Mouse (Mus musculus) left cerebral cortex, postnatal 14 days (tissue): ENCODE measurements around the gene Canx. TPM values are rescaled to one million over a fixed set of nuclear protein-coding genes. Genes with fewer than 3 reads are reported as not detected.

Source experiments
- DNase-seq, 2 experiments: peaks; one replicate each; pipeline ENCODE4 v3.0.0; 2021 to 2022; ENCODE audit warnings: low spot score in 2 of 2, mixed read lengths in 1 of 2
- intact Hi-C: fragments of 180-260 bp; cut with DNase I; formaldehyde crosslinking; loops from one replicate; pipeline ENCODE4 v1.15.1; 2025
- total RNA-seq, 2 experiments: library from RNA; stranded (reverse); gene quantifications; 2 replicates each; pipeline ENCODE4 v1.2.3; 2021

Gene Canx
- total RNA-seq, 2 experiments from 2014 or later, result 404 to 407 TPM

DNA sequence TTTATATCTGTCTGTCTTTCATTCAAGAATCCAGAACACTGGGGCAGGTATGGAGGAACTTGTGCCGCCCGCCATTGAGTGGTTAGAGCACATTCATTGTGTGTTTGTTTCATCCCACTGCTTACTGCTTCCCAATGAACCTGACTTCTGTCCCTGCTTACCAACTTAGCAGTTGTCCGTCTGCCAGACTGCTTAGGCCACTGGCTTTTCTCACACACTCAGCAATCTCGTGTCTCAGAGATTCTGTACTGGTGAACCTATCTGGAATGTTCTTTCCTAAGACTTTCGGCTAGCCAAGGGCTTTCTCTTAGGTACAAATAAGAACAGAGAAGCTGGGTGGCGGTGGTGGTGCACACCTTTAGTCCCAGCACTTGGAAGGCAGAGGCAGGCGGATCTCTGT lies 39.8 kb downstream of the Canx start:
- intact Hi-C loops, result no loop called here
- DNase-seq, result no peak

DNA sequence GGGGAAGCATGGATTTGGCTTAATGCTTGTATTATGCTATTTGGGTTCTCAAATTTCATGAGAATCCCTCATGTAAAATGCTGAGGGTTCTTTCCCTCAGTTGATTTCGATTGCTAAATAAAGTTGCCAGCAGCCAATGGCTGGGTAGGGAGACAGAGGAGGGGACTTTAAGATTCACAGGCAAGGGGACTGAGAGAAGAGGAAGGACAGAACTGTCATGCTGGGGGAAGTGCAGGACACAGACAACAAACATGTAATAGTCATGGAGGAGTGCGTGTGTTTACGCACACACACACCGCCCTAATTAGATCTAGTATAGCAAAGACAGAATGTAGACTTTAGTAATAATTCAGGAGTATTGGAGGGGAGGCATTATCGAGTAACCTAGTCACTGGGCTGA lies 40.2 kb downstream of the Canx start:
- intact Hi-C loops, result no loop called here
- no peak for DNase-seq

DNA sequence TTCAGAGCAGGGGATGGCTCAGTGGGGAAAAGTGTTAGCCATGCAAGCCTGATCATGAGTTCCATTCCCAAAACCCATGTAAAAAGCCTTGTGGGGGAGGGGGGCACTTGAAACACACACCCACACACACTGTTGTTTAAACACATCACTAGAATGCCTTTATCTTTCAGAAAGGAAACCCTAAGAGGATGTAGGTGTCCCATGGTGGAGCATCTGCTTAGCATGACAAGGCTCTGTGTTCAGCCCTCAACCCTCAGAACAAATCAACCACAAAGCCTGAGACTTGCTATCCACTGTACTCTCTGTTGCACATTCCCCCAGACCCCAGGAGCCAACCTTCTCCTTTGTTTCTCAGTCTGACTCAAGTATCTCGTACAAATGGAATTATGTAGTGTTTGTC lies 45.4 kb downstream of the Canx start:
- intact Hi-C loops, result no loop called here
- no peak for DNase-seq

DNA sequence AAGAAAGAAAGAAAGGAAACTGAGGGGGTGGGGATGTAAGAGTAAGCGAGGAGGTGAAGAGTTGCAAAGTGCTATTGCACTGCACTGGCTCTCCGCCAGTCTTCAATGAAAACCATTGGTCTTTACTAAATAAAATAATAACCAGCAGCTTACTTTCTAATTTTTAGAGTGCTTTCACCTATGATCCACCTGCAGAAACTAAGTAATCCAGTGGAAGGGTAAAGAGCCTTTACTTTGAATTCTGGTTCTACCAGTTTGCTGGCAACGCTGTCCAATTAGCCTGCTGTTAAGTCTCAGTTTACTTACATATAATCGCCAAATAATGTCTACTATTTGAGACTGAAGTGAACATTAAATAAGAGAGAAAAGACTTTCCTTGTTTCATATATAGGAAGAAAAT lies 46.5 kb downstream of the Canx start:
- intact Hi-C loops, result no loop called here
- DNase-seq, result no peak

GRCm38 (mm10) chr11:50277706-50278105 lies 47.8 kb downstream of the Canx start:
- intact Hi-C loops, result no loop called here

DNA sequence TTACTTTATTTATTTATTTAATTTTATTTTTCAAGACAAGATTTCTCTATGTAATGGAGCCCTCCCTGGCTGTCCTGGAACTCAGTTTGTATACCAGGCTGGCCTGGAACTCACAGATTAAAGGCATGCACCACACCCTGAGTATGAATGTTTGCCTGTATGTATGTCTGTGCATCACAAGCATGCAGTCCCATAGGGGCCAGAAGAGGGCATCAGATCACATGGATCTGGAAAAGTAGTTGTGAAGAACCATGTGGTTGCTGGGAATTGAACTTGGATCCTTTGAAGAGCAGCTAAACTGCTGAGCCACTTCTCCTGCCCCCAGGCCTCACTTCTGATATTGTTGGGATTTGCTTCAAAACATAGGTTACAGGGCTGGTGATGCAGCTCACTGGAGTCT lies 48.4 kb downstream of the Canx start:
- DNase-seq, result no peak
- intact Hi-C loops, result no loop called here

More at GRCm38 (mm10) chr11:50277706-50278105, 47.8 kb downstream of the Canx start:
- no peak for DNase-seq

DNA sequence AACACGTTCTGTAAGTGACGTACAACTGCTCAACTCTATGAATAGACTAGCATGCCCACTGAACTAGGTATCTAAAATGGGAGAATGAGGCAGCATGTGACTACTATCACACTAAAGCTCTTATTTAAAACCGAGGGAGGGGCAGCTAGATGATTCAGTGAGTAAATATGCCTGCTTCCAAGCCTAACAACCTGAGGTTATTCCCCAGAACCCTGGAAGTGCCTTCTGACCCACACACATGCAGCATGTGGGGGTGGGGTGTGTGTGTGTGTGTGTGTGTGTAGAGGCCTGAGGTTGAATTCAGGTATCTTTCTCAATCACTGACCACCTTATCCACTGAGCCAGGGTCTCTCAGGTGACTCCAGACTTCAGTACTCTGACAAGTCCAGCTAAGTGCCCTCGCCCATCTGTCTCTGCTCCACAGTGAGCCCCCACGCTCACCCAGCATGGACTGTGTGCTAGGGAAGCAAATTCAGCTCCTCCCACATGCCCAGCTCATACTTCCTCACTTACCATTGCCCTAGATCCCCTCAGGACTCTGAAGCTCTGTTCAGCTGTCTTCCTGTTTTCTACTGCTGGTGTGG lies 49.8 kb downstream of the Canx start:
- DNase-seq, result peak in 1 of 2 experiments; percentile 41

DNA sequence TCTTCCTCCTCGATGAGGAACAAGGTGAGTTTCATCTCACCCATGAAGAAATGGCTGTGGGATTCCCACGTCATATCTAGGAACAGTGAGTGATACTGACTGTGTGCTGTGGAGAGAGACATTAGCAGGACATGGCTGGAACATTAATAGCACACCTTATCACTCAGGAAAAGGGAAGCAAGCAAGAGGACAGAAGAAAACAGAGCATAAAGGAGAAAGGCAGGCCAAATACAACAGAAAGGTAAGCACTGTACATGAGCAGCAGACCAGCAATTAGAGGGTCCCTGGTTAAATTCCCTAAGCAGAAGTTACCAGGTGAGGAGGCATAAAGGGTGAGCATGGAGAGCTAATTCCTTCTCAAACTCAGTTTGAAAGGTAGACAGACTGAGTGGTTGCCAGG lies 50.4 kb downstream of the Canx start:
- intact Hi-C loops, result no loop called here

More for the DNA sequence above, 49.8 kb downstream of the Canx start:
- intact Hi-C loops, result no loop called here

GRCm38 (mm10) chr11:50272819-50273218 lies 52.7 kb downstream of the Canx start:
- intact Hi-C loops, result no loop called here
- DNase-seq, result no peak

More for the DNA sequence above, 50.4 kb downstream of the Canx start:
- no peak for DNase-seq

- no peak for DNase-seq
- intact Hi-C loops, result no loop called here
Measured at GRCm38 (mm10) chr11:50269885-50270284, 55.6 kb downstream of the Canx start.

- DNase-seq, result no peak
- intact Hi-C loops, result no loop called here
Measured at GRCm38 (mm10) chr11:50269163-50269562, 56.3 kb downstream of the Canx start.

- intact Hi-C loops, result no loop called here
- no peak for DNase-seq
Measured at GRCm38 (mm10) chr11:50266997-50267396, 58.5 kb downstream of the Canx start.

GRCm38 (mm10) chr11:50265931-50266330 lies 59.5 kb downstream of the Canx start:
- DNase-seq, result no peak
- intact Hi-C loops, result no loop called here

GRCm38 (mm10) chr11:50263198-50263597 lies 62.3 kb downstream of the Canx start:
- no peak for DNase-seq
- intact Hi-C loops, result no loop called here

- intact Hi-C loops, result no loop called here
Measured at GRCm38 (mm10) chr11:50262020-50262419, 63.5 kb downstream of the Canx start.

DNA sequence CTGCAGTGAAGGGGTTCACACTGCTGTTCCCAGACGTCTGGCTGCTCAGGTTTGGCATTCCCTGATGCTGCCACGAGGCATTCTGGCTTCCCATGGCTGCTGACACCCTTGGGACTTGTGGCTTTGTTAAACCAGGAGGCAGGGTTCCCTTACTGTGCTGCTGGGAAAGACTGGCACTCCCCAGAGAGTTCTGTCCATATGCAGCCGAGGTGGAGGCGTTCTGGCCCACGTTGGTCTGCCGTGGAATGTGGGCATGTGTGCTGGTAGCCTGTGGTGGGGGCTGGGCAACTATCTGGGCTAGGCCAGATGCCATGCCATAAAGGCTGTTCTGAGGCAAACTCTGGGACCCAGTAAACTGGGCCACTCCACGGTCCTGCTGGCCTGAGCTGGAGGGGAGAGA lies 67.2 kb downstream of the Canx start:
- peak in 1 of 2 experiments; percentile 33 for DNase-seq

More at GRCm38 (mm10) chr11:50262020-50262419, 63.5 kb downstream of the Canx start:
- peak in 1 of 2 experiments; percentile 37 for DNase-seq

DNA sequence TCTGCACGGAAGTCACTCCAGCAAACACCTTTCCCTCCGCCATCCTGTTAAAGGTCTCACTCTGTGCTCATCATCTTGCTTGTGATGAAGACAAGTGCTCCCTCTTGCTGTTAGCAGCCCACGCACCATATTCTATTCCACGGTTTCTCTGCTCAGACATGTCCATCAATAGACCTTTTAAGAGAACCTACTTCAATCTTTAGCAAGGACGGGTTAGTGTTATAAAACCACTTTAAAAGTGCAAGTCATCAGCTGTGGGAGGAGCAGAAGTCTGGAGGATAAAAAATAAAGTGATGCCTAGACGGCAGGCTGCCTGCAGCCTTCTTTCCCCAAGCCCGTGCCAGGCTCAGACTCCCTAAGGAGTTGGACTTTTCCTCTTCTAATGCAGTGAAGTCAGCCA lies 68.9 kb downstream of the Canx start:
- DNase-seq, result no peak
- intact Hi-C loops, result no loop called here

More for the DNA sequence above, 67.2 kb downstream of the Canx start:
- intact Hi-C loops, result no loop called here

DNA sequence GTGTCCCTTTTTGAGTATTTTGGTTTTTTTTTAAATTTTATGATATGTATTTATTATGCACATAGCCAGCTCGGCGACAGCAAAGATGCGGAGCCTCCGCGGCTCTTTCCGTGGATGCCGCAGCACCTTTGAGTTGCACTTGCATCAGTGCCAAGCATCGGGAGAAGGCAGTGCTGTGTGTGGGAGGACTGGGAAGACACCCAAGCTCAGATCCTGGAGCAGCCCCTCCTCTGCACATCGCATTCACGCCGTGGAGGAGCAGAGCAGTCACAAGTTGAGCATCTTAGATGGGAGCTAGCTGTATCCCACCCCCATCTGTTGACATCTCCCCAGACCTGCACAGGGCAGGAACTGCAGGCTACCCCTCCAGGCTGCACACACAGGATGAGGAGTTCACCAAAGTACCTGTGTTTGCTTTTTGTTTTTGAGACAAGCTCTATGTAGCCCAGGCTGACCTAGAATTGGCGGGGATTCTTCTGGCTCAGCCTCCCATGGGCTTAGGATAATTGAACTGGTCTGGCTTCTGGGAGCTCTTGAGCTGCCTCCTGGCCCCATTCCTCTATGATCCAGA lies 71.4 kb downstream of the Canx start:
- intact Hi-C loops, result no loop called here
- DNase-seq, result peak; percentile 84 to 94

DNA sequence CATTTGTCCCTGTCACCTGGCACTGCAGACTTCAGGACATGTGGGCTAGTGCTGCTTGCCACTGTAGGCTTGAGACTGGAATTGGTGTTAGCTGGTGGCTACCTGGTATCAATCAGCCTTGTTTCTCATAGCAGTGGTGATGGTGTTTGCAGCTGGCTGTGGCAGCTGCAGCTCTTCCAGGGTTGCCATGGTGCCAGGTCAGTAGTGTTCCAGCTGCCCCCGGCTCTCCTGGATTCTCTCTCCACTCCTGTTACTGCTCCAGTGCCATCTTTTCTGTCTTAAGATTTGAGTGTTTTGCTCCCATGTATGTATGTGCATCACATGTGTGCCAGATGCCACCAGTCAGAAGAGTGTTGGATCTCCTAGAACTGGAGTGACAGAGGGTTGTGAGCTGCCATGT lies 72.1 kb downstream of the Canx start:
- intact Hi-C loops, result no loop called here
- DNase-seq, result peak in 1 of 2 experiments; percentile 49

- DNase-seq, result no peak
- intact Hi-C loops, result no loop called here
Measured at GRCm38 (mm10) chr11:50252684-50253265, 72.7 kb downstream of the Canx start.

GRCm38 (mm10) chr11:50252166-50252565 lies 73.3 kb downstream of the Canx start:
- DNase-seq, result no peak
- intact Hi-C loops, result no loop called here
